Mouse (Mus musculus): Measurements from ENCODE around the gene Ccdc182.

DNA sequence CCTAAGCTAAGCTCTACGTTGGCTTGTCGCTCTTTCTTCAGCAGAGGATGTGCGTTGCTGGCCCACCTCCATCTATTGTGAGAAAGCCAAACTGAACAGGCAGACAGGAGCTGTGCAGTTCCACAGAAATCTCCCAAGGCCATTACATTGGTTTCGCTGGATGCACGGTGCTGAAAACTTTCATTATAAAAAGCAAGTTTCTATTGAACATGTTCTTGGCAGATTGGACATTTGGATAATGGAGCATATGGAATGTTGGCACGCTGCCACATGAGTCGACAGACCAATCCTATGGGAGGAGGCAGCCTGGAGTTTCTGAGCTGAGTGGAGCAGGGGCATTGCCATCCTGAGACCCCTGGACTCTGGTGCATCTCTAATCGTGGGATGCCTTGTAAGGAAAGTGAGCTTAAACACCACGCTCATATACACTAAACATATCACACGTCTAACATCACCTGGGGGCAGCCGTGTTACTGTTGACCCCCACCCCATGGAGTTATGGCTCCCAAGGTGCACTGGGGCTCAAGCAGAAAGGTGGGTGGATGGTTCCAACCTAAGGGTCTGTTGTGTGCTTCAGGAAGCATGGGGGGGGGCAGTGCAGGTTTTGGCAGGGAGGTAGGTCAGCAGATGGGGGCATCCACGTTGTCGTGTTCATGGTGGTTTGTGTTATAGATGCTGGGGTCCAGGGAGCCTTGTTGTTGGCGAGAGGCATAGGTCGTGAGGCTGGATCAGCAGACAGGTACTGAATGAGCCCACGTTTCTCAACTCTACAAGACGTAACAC, 35.1 kb downstream of the Ccdc182 start:
- TF ChIP-seq CTCF (IDR thresholded peaks at IDR 0.05; ENCODE audit: low read depth): no peak
- no peak for TF ChIP-seq EP300 (IDR thresholded peaks at IDR 0.05; ENCODE audit: low read depth)
